Mouse (Mus musculus) liver, postnatal 0 days (tissue): Measurements from ENCODE around the gene Gm1123.

Experiments used
- CTCF ChIP-seq: sonication (generic); IDR thresholded peaks from 2 replicates; pipeline ENCODE4 v1.5.1; 2016; ENCODE audit warnings: antibody characterized with exemption, low read depth
- EP300 ChIP-seq: IDR thresholded peaks from 2 replicates; pipeline ENCODE4 v1.6.1; 2016; ENCODE audit warnings: antibody characterized with exemption, low read depth, mild to moderate bottlenecking

GRCm38 (mm10) chr9:99032031-99032430 is 3.5 kb downstream of the Gm1123 start:
- TF ChIP-seq CTCF, result no peak
- no peak for TF ChIP-seq EP300
